Mouse (Mus musculus) frontal cortex, adult 2 months (tissue): Measurements from ENCODE around the gene Kcng3. TPM values are rescaled to one million over a fixed set of nuclear protein-coding genes. Genes with fewer than 3 reads are reported as not detected.
A peak's percentile ranks its signal among the peaks of the same experiment; 100 is the strongest.

Experiments
- DNase-seq, 2 experiments: peaks; one replicate each; pipeline ENCODE4 v3.0.0; 2022; ENCODE audit warnings: low spot score in 1 of 2; ENCODE audit errors: extremely low spot score in 1 of 2
- polyA plus RNA-seq: library from polyadenylated mRNA; depleted of rRNA; stranded (reverse); fragments of >200 nt; gene quantifications from 2 replicates; pipeline ENCODE4 v1.2.3, GENCODE M21; 2012; rRNA removed

Gene Kcng3
- polyA plus RNA-seq, 1 experiment = 1.6 TPM

GRCm38 (mm10) chr17:83562153-83563010, 69.3 kb downstream of the Kcng3 start:
- DNase-seq = no peak

- DNase-seq = no peak
These were observed 72.6 kb downstream of the Kcng3 start for GRCm38 (mm10) chr17:83559081-83559480.

GRCm38 (mm10) chr17:83555836-83556235, 75.9 kb downstream of the Kcng3 start:
- DNase-seq = no peak

- DNase-seq = no peak
These were observed 76.7 kb downstream of the Kcng3 start for GRCm38 (mm10) chr17:83554997-83555396.

- DNase-seq = peak in 1 of 2 experiments; percentile 34
These were observed 83.0 kb downstream of the Kcng3 start for GRCm38 (mm10) chr17:83548501-83549233.

GRCm38 (mm10) chr17:83547145-83547544, 84.5 kb downstream of the Kcng3 start:
- no peak for DNase-seq

GRCm38 (mm10) chr17:83545756-83546742, 85.6 kb downstream of the Kcng3 start:
- peak in 1 of 2 experiments; percentile 34 for DNase-seq

GRCm38 (mm10) chr17:83545259-83545658, 86.4 kb downstream of the Kcng3 start:
- no peak for DNase-seq

- DNase-seq = peak in 1 of 2 experiments; percentile 51
These were observed 89.3 kb downstream of the Kcng3 start for GRCm38 (mm10) chr17:83542424-83542823.

GRCm38 (mm10) chr17:83539262-83540037, 92.2 kb downstream of the Kcng3 start:
- no peak for DNase-seq

- DNase-seq = no peak
These were observed 93.0 kb downstream of the Kcng3 start for GRCm38 (mm10) chr17:83538694-83539093.

GRCm38 (mm10) chr17:83538141-83538540, 93.6 kb downstream of the Kcng3 start:
- DNase-seq = no peak

Other genes starting within 250 kb of the Kcng3 start
- gene Cox7a2l, start 114.6 kb downstream of the Kcng3 start, polyA plus RNA-seq = 258 and 285 TPM in 2 replicates
- gene Mta3, start 74.3 kb upstream of the Kcng3 start, polyA plus RNA-seq = 61.7 and 63.9 TPM in 2 replicates
- gene Haao, start 216.1 kb upstream of the Kcng3 start, polyA plus RNA-seq = 0.11 and 0.16 TPM in 2 replicates